In the genomic region with DNA sequence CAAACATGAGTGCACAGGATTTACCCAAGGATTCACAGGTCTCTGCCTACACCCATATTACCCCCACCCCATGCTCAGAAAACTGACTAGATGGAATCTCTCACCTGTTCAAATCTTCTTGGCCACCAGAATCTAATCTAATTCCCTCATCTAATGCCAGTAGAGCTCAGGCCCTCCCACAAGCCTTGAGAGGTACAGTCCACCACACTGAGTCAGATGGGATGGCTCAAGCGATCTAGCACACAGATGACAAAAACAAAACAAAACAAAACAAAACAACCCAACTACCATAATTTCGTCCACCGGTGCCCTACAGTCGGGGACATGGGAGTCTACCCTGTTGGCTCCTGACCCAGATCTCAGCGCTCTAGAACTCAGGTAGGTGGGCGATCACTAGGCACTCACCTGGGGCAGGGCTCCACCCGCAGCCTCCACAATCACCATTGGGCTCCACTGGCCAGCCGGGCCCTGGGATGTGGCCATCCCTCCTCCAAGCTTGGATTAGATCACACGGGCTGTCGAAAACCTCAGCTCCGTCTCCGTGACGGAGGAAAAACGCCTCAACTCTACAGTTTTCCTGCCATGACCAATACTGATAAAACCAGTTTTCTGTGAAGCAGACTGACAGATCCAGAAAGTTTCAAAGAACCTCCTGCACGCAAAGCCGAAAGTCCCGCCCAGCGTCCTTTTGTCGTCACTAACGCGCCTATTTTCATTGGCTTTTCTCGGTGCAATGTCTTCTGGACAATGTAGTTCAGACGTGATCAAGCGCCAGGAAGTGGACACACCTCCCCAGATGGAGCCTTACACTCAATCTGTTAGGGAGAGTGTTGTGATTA, we compare ENCODE assay signal across 8 mouse cellular contexts. TPM values are rescaled to one million over a fixed set of nuclear protein-coding genes. Genes with fewer than 3 reads are reported as not detected.
DNase-seq lines count a peak whose midpoint lies in the region; ATAC-seq and TF ChIP-seq lines count a peak whose summit lies in the region.
"Not testable (repeated sequence)": the region's sequence is repeated elsewhere in the genome, so short reads cannot be mapped to it uniquely, and the experiment has no call there.

A gene (minus strand): TSS at position 686 of the 839 bp plus-strand sequence.

- TF ChIP-seq CTCF in MEL (IDR thresholded peaks at IDR 0.05 in 2 of 3, conservative IDR thresholded peaks at IDR 0.05 in 1 of 3; ENCODE audit: control insufficient read depth in 1 of 3, insufficient read depth in 1 of 3, low read depth in 2 of 3, low read length in 3 of 3, poor library complexity in 1 of 3, severe bottlenecking in 1 of 3); olfactory bulb, adult 2 months (IDR thresholded peaks at IDR 0.05; ENCODE audit: insufficient read depth, low read depth, low read length): not testable (repeated sequence)

- TF ChIP-seq EP300 in MEL (IDR thresholded peaks at IDR 0.05; ENCODE audit: low read depth in 1 of 2, low read length in 2 of 2): not testable (repeated sequence)

- not testable (repeated sequence) for H3K27me3 ChIP-seq in MEL (ENCODE audit: control insufficient read depth in 1 of 2, insufficient read depth in 2 of 2, low read length in 2 of 2); hindbrain, embryonic 16.5 days (replicated peaks; ENCODE audit: control insufficient read depth, insufficient read depth, low read length); lung, embryonic 15.5 days

- peak within 1 kb of the TSS; percentile 45 for H3K9ac ChIP-seq in MEL (ENCODE audit: control insufficient read depth, low read depth, low read length, poor library complexity, severe bottlenecking)
- H3K9ac ChIP-seq in hindbrain, embryonic 16.5 days (ENCODE audit: low read depth, low read length): peak within 1 kb of the TSS; percentile 64
- peak within 1 kb of the TSS; percentile 51 for H3K9ac ChIP-seq in lung, embryonic 15.5 days

- not testable (repeated sequence) for TF ChIP-seq RAD21 in MEL (IDR thresholded peaks at IDR 0.05; ENCODE audit: low read depth, low read length)

- H3K4me3 ChIP-seq in MEL (ENCODE audit: control insufficient read depth in 1 of 2, insufficient read depth in 1 of 2, low read depth in 2 of 2, low read length in 2 of 2): peak within 1 kb of the TSS; percentile 48 to 65
- peak within 1 kb of the TSS; percentile 49 for H3K4me3 ChIP-seq in hindbrain, embryonic 16.5 days (ENCODE audit: low read length)
- H3K4me3 ChIP-seq in lung, embryonic 15.5 days: peak within 1 kb of the TSS; percentile 55
- H3K4me3 ChIP-seq in olfactory bulb, adult 2 months (ENCODE audit: insufficient read depth, low read depth, low read length): peak within 1 kb of the TSS; percentile 45

- peak; percentile 43 for DNase-seq in MEL (ENCODE audit: low read depth, low spot score)
- DNase-seq in cerebellum, postnatal 14 days: peak; percentile 29 to 60
- peak; percentile 21 to 69 for DNase-seq in frontal cortex, postnatal 36 days (ENCODE audit: low spot score in 2 of 2)
- DNase-seq in layer of hippocampus, postnatal 14 days (ENCODE audit: low spot score in 2 of 2): peak; percentile 36 to 71
- DNase-seq in thymus, postnatal 14 days: peak; percentile 57

- H3K9me3 ChIP-seq in MEL (replicated peaks; ENCODE audit: insufficient read depth, low read length); hindbrain, embryonic 16.5 days (ENCODE audit: control insufficient read depth, low read length); lung, embryonic 15.5 days: not testable (repeated sequence)

- TF ChIP-seq POLR2A in MEL (IDR thresholded peaks at IDR 0.05; ENCODE audit: control insufficient read depth in 1 of 2, insufficient read depth in 1 of 2, low read depth in 1 of 2, low read length in 2 of 2, poor library complexity in 1 of 2); olfactory bulb, adult 2 months (IDR thresholded peaks at IDR 0.05; ENCODE audit: insufficient read depth, low read depth, low read length): not testable (repeated sequence)

- not testable (repeated sequence) for H3K4me1 ChIP-seq in MEL (ENCODE audit: control insufficient read depth in 1 of 2, insufficient read depth in 2 of 2, low read length in 2 of 2); hindbrain, embryonic 16.5 days (ENCODE audit: control insufficient read depth, insufficient read depth, low read depth, low read length); lung, embryonic 15.5 days; olfactory bulb, adult 2 months (ENCODE audit: control insufficient read depth, insufficient read depth, low read length)

- peak within 1 kb of the TSS; percentile 61 for H3K4me2 ChIP-seq in hindbrain, embryonic 16.5 days (ENCODE audit: low read length)
- peak within 1 kb of the TSS; percentile 61 for H3K4me2 ChIP-seq in lung, embryonic 15.5 days

- 2% methylated on average over 24 of the region's 24 CpGs for WGBS in hindbrain, embryonic 16.5 days
- 3% methylated on average over 24 of the region's 24 CpGs for WGBS in lung, embryonic 15.5 days
- WGBS in olfactory bulb, adult 2 months: 2% methylated on average over 24 of the region's 24 CpGs

- 0 out of 2 replicates have a peak, but pooled peaks have one; percentile 67 for ATAC-seq in hindbrain, embryonic 16.5 days
- not testable (repeated sequence) for ATAC-seq in lung, embryonic 15.5 days (ENCODE audit: borderline replicate concordance, extremely low read depth, low FRiP score, low TSS enrichment)

- not testable (repeated sequence) for H3K27ac ChIP-seq in MEL (ENCODE audit: control insufficient read depth, low read depth, low read length); hindbrain, embryonic 16.5 days (ENCODE audit: low read depth, low read length); lung, embryonic 15.5 days; olfactory bulb, adult 2 months (ENCODE audit: insufficient read depth, low read depth, low read length)

- H3K36me3 ChIP-seq in MEL (ENCODE audit: control insufficient read depth in 1 of 2, insufficient read depth in 2 of 2, low read length in 2 of 2); hindbrain, embryonic 16.5 days (ENCODE audit: control insufficient read depth, insufficient read depth, low read length); lung, embryonic 15.5 days: not testable (repeated sequence)

- H3K79me2 ChIP-seq in MEL (ENCODE audit: control insufficient read depth, insufficient read depth, low read length, poor library complexity): not testable (repeated sequence)

TF ChIP-seq in MEL, 35 proteins besides CTCF, POLR2A, EP300 and RAD21:
- peak; percentile 73 for TF ChIP-seq HCFC1 (IDR thresholded peaks at IDR 0.05; ENCODE audit: low read depth, low read length)

RNA-seq across cellular contexts. Expression of the gene that starts here (rescaled TPM):
- 1.3 and 1.8 TPM in 2 replicates for total RNA-seq in MEL (2012; rRNA removed)
- 1 to 10 TPM in 1 of 2 experiments, not detected in 1; 1.9 TPM for polyA plus RNA-seq in MEL (2012; ENCODE audit: insufficient read depth in 1 of 2, insufficient read length in 2 of 2, low read depth in 1 of 2, low replicate concordance in 2 of 2, missing spikeins in 1 of 2)
- polyA plus RNA-seq in hindbrain, embryonic 16.5 days (2015; fragmentation: Nextera tagmentation; extraction: Ambion mirVana): 9.7 and 10.4 TPM in 2 replicates
- 1 to 10 TPM; 6.9 to 7.1 TPM for total RNA-seq in layer of hippocampus, postnatal 14 days (2021)
- 7.6 and 8.6 TPM in 2 replicates for polyA plus RNA-seq in lung, embryonic 15.5 days (2015; fragmentation: Nextera tagmentation; extraction: Ambion mirVana)
- not detected in 2 replicates for polyA plus RNA-seq in olfactory bulb, adult 2 months (2012; ENCODE audit: insufficient read depth, insufficient read length, low replicate concordance, missing spikeins)
